Mouse (Mus musculus) liver, embryonic 14.5 days (tissue): ENCODE measurements around the gene Stambpl1.

Experiments
- CTCF ChIP-seq: IDR thresholded peaks from 2 replicates; pipeline ENCODE4 v1.5.1; 2016; ENCODE audit warnings: antibody characterized with exemption, low read depth, control low read depth
- EP300 ChIP-seq: IDR thresholded peaks from 2 replicates; pipeline ENCODE4 v1.6.1; 2016; ENCODE audit warnings: antibody characterized with exemption, low read depth

- TF ChIP-seq CTCF: no peak
- TF ChIP-seq EP300: no peak
These were observed 10.8 kb upstream of the Stambpl1 start for GRCm38 (mm10) chr19:34181234-34181633.
